ENCODE assay signal across 10 mouse cellular contexts in the genomic region with DNA sequence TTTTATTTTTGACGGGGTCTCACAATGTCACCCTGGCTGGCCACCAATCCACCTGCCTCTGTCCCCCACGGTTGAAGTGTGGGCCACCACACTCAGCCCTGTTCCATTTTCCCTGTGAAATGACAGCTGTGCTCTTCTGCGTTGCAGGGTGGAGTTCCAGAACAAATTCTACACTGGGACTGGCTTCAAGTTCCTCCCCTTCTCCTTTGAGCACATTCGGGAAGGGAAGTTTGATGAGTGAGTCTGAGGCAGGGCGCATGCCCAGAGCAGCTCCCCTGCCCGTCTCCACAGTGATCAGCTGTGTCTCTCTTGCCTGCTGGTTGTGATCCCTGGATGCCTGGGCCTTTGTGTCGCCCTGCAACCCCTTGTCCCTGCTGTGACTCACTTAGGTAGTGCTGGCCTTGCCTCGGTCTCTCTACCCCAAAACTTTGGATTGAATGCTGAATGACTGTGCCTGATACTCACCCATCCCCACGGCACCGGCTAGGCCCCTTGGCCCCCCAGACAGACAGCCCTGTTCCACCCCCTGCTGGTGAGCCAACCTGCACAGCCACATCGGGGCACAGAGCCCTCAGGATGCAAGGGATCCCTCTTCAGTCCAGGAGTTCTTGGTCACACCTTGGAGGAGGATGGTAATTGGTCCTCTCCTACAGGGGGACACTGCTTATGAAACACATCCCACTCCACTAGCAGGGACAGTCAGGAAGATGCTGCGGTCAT. TPM values are rescaled to one million over a fixed set of nuclear protein-coding genes. Genes with fewer than 3 reads are reported as not detected.
A peak's percentile ranks its signal among the peaks of the same experiment; 100 is the strongest.
DNase-seq lines count a peak whose midpoint lies in the region; ATAC-seq and TF ChIP-seq lines count a peak whose summit lies in the region.
"Had no signal": no experiment of that assay in that cellular context is flagged by ENCODE, and none has a peak within 500 bp of the region (broad histone marks: within the 10 kb centered on the region; RNA-seq: fewer than 3 reads in every experiment).

No protein-coding gene starts in this region.

- peaks cover 65% of the 10 kb centered on the region for H3K36me3 ChIP-seq in hindbrain, embryonic 10.5 days
- H3K36me3 ChIP-seq in hindbrain, embryonic 16.5 days (ENCODE audit: control insufficient read depth, insufficient read depth, low read length): peaks cover 24% of the 10 kb centered on the region
- peaks cover 20% of the 10 kb centered on the region; the same call in 1 of the 2 replicates for H3K36me3 ChIP-seq in heart, adult 2 months (ENCODE audit: control insufficient read depth, insufficient read depth, low read length)
- H3K36me3 ChIP-seq in myocyte (ENCODE audit: control insufficient read depth, insufficient read depth): no peaks in the 10 kb centered on the region
- peaks cover 10% of the 10 kb centered on the region for H3K36me3 ChIP-seq in forebrain, embryonic 16.5 days (ENCODE audit: control insufficient read depth, insufficient read depth)
- H3K36me3 ChIP-seq in midbrain, embryonic 10.5 days: peaks cover 61% of the 10 kb centered on the region

- H3K4me1 ChIP-seq in hindbrain, embryonic 10.5 days (replicated peaks): peaks cover 44% of the 10 kb centered on the region
- H3K4me1 ChIP-seq in hindbrain, embryonic 16.5 days (ENCODE audit: control insufficient read depth, insufficient read depth, low read depth, low read length): peaks cover 6% of the 10 kb centered on the region
- peaks cover 45% of the 10 kb centered on the region for H3K4me1 ChIP-seq in heart, adult 2 months (ENCODE audit: control insufficient read depth, insufficient read depth, low read length)
- H3K4me1 ChIP-seq in forebrain, embryonic 16.5 days (replicated peaks; ENCODE audit: control insufficient read depth, insufficient read depth, low read length): peaks cover 11% of the 10 kb centered on the region
- H3K4me1 ChIP-seq in midbrain, embryonic 10.5 days: peaks cover 41% of the 10 kb centered on the region

- H3K27ac ChIP-seq in hindbrain, embryonic 10.5 days: peak overlapping the region; percentile 59; the same call in 1 of the 2 replicates
- no peak overlapping the region for H3K27ac ChIP-seq in hindbrain, embryonic 16.5 days (ENCODE audit: low read depth, low read length)
- peak overlapping the region; percentile 99 for H3K27ac ChIP-seq in heart, adult 2 months
- no peak overlapping the region for H3K27ac ChIP-seq in forebrain, embryonic 16.5 days (ENCODE audit: low read length)
- H3K27ac ChIP-seq in midbrain, embryonic 10.5 days (replicated peaks): no peak overlapping the region

- H3K27me3 ChIP-seq in hindbrain, embryonic 10.5 days (ENCODE audit: insufficient read depth, poor library complexity, severe bottlenecking): no peaks in the 10 kb centered on the region
- H3K27me3 ChIP-seq in hindbrain, embryonic 16.5 days (replicated peaks; ENCODE audit: control insufficient read depth, insufficient read depth, low read length): no peaks in the 10 kb centered on the region
- no peaks in the 10 kb centered on the region for H3K27me3 ChIP-seq in heart, adult 2 months (ENCODE audit: control insufficient read depth, insufficient read depth, low read length)
- H3K27me3 ChIP-seq in myocyte (ENCODE audit: control insufficient read depth, insufficient read depth, insufficient read length): no peaks in the 10 kb centered on the region
- no peaks in the 10 kb centered on the region for H3K27me3 ChIP-seq in forebrain, embryonic 16.5 days (replicated peaks; ENCODE audit: control insufficient read depth, insufficient read depth, low read length)
- H3K27me3 ChIP-seq in midbrain, embryonic 10.5 days (ENCODE audit: low read depth, poor library complexity, severe bottlenecking): no peaks in the 10 kb centered on the region

- H3K4me2 ChIP-seq in hindbrain, embryonic 16.5 days (ENCODE audit: low read length): no peak overlapping the region
- peak overlapping the region; percentile 3 for H3K4me2 ChIP-seq in myocyte (ENCODE audit: low read depth)
- H3K4me2 ChIP-seq in forebrain, embryonic 16.5 days (ENCODE audit: low read length): no peak overlapping the region

- peak; percentile 11; the same call in 1 of the 2 replicates for TF ChIP-seq CTCF in heart, adult 2 months (IDR thresholded peaks at IDR 0.05)

- ATAC-seq in hindbrain, embryonic 16.5 days: no peak
- ATAC-seq in forebrain, embryonic 16.5 days: no peak

- H3K4me3 ChIP-seq in hindbrain, embryonic 10.5 days: no peak overlapping the region
- H3K4me3 ChIP-seq in hindbrain, embryonic 16.5 days (ENCODE audit: low read length): no peak overlapping the region
- H3K4me3 ChIP-seq in heart, adult 2 months: no peak overlapping the region
- H3K4me3 ChIP-seq in myocyte: no peak overlapping the region
- H3K4me3 ChIP-seq in forebrain, embryonic 16.5 days (replicated peaks; ENCODE audit: low read length): no peak overlapping the region
- no peak overlapping the region for H3K4me3 ChIP-seq in midbrain, embryonic 10.5 days

- H3K79me2 ChIP-seq in heart, adult 2 months (replicated peaks; ENCODE audit: control insufficient read depth, insufficient read depth, low read length): no peaks in the 10 kb centered on the region
- H3K79me2 ChIP-seq in myocyte (ENCODE audit: control insufficient read depth, insufficient read depth): no peaks in the 10 kb centered on the region

- TF ChIP-seq POLR2A in heart, adult 2 months (IDR thresholded peaks at IDR 0.05; ENCODE audit: insufficient read depth, low read depth, low read length): peak; percentile 40; the same call in 1 of the 2 replicates
- TF ChIP-seq POLR2A in myocyte (IDR thresholded peaks at IDR 0.05; ENCODE audit: insufficient read length, low read depth): peak; percentile 52

- WGBS in hindbrain, embryonic 10.5 days: 76% methylated on average over 12 of the region's 12 CpGs
- WGBS in hindbrain, embryonic 16.5 days: 72% methylated on average over 12 of the region's 12 CpGs
- 37% methylated on average over 12 of the region's 12 CpGs for WGBS in heart, adult 2 months
- whole genome bisulfite sequencing in forebrain, embryonic 16.5 days: 77% methylated on average over 12 of the region's 12 CpGs
- 75% methylated on average over 12 of the region's 12 CpGs for WGBS in midbrain, embryonic 10.5 days

- H3K9ac ChIP-seq in hindbrain, embryonic 16.5 days (ENCODE audit: low read depth, low read length): no peak overlapping the region
- peak overlapping the region; percentile 25 for H3K9ac ChIP-seq in heart, adult 2 months (ENCODE audit: low read depth, low read length)
- H3K9ac ChIP-seq in forebrain, embryonic 16.5 days (replicated peaks; ENCODE audit: low read depth, low read length): no peak overlapping the region

- no peaks in the 10 kb centered on the region for H3K9me3 ChIP-seq in hindbrain, embryonic 10.5 days
- no peaks in the 10 kb centered on the region for H3K9me3 ChIP-seq in hindbrain, embryonic 16.5 days (ENCODE audit: control insufficient read depth, low read length)
- H3K9me3 ChIP-seq in forebrain, embryonic 16.5 days (ENCODE audit: control insufficient read depth, low read length): no peaks in the 10 kb centered on the region
- no peaks in the 10 kb centered on the region for H3K9me3 ChIP-seq in midbrain, embryonic 10.5 days (replicated peaks)

- 0 out of 2 replicates have a peak, but pooled peaks have one; percentile 44 for TF ChIP-seq EP300 in heart, adult 2 months (IDR thresholded peaks at IDR 0.05; ENCODE audit: insufficient read depth, low read depth, low read length)

- DNase-seq in hindbrain, embryonic 10.5 days (ENCODE audit: low spot score): no peak
- DNase-seq in NIH3T3 (ENCODE audit: low read depth): peak; percentile 62
- DNase-seq in heart, adult 2 months: peak; percentile 75 to 84
- DNase-seq in kidney, postnatal 14 days: peak; percentile 54
- no peak for DNase-seq in midbrain, embryonic 10.5 days (ENCODE audit: low spot score)

- peak overlapping the region; percentile 7 for H3ac ChIP-seq in myocyte (ENCODE audit: control insufficient read depth, insufficient read length)

- intact Hi-C loops in heart, adult 2 months (cut with DNase I): loop anchor here (5.0 to 10.0 kb wide), 3 partner anchors 338 to 665 kb away; a partner anchor contains a TSS

RNA-seq across cellular contexts. Expression of a gene that starts 7.5 kb away (rescaled TPM):
- polyA plus RNA-seq in hindbrain, embryonic 10.5 days (2016; fragmentation: Nextera tagmentation; extraction: Ambion mirVana): 11.2 and 12.9 TPM in 2 replicates
- polyA plus RNA-seq in hindbrain, embryonic 16.5 days (2015; fragmentation: Nextera tagmentation; extraction: Ambion mirVana): 13.8 and 13.9 TPM in 2 replicates
- 1 to 10 TPM; 7.4 to 8.3 TPM for total RNA-seq in heart, adult 2 months (2021)
- 11.0 and 14.3 TPM in 2 replicates for polyA plus RNA-seq in heart, adult 2 months (2012; rRNA removed)
- 19.8 TPM for polyA plus RNA-seq in myocyte (2012; fragmentation: generic; extraction: Trizol)
- 7.1 and 8.0 TPM in 2 replicates for polyA plus RNA-seq in forebrain, embryonic 16.5 days (2015; fragmentation: Nextera tagmentation; extraction: Ambion mirVana)
- polyA plus RNA-seq in midbrain, embryonic 10.5 days (2016; fragmentation: Nextera tagmentation; extraction: Ambion mirVana): 10.0 and 11.6 TPM in 2 replicates

RNA-seq across cellular contexts. Expression of a gene that starts 15.9 kb away (rescaled TPM):
- polyA plus RNA-seq in hindbrain, embryonic 10.5 days (2016; fragmentation: Nextera tagmentation; extraction: Ambion mirVana): 0.14 TPM in 1 of 2 replicates, not detected in the other
- polyA plus RNA-seq in hindbrain, embryonic 16.5 days (2015; fragmentation: Nextera tagmentation; extraction: Ambion mirVana): 0.26 and 0.50 TPM in 2 replicates
- under 1 TPM; 0.47 to 0.70 TPM for total RNA-seq in heart, adult 2 months (2021)
- 0.32 and 0.55 TPM in 2 replicates for polyA plus RNA-seq in heart, adult 2 months (2012; rRNA removed)
- 0.49 TPM for polyA plus RNA-seq in myocyte (2012; fragmentation: generic; extraction: Trizol)
- 0.25 and 0.30 TPM in 2 replicates for polyA plus RNA-seq in forebrain, embryonic 16.5 days (2015; fragmentation: Nextera tagmentation; extraction: Ambion mirVana)
- 0.12 TPM in 1 of 2 replicates, not detected in the other for polyA plus RNA-seq in midbrain, embryonic 10.5 days (2016; fragmentation: Nextera tagmentation; extraction: Ambion mirVana)
- total RNA-seq: MEL had no signal
- polyA plus RNA-seq: neural tube, embryonic 11.5 days had no signal

RNA-seq across cellular contexts. Expression of a gene that starts 20.0 kb away (rescaled TPM):
- polyA plus RNA-seq in hindbrain, embryonic 10.5 days (2016; fragmentation: Nextera tagmentation; extraction: Ambion mirVana): 53.1 and 59.6 TPM in 2 replicates
- 42.5 and 45.9 TPM in 2 replicates for polyA plus RNA-seq in hindbrain, embryonic 16.5 days (2015; fragmentation: Nextera tagmentation; extraction: Ambion mirVana)
- total RNA-seq in heart, adult 2 months (2021): 10 to 100 TPM; 15.8 to 17.5 TPM
- polyA plus RNA-seq in heart, adult 2 months (2012; rRNA removed): 22.1 and 24.6 TPM in 2 replicates
- polyA plus RNA-seq in myocyte (2012; fragmentation: generic; extraction: Trizol): 39.7 TPM
- polyA plus RNA-seq in forebrain, embryonic 16.5 days (2015; fragmentation: Nextera tagmentation; extraction: Ambion mirVana): 45.9 and 48.1 TPM in 2 replicates
- polyA plus RNA-seq in midbrain, embryonic 10.5 days (2016; fragmentation: Nextera tagmentation; extraction: Ambion mirVana): 57.5 TPM in 2 replicates

RNA-seq across cellular contexts. Expression of a gene that starts 24.8 kb away (rescaled TPM):
- polyA plus RNA-seq in hindbrain, embryonic 10.5 days (2016; fragmentation: Nextera tagmentation; extraction: Ambion mirVana): 44.7 and 49.7 TPM in 2 replicates
- 91.5 and 101 TPM in 2 replicates for polyA plus RNA-seq in hindbrain, embryonic 16.5 days (2015; fragmentation: Nextera tagmentation; extraction: Ambion mirVana)
- 10 to 100 TPM; 18.1 to 21.3 TPM for total RNA-seq in heart, adult 2 months (2021)
- 23.0 and 45.2 TPM in 2 replicates for polyA plus RNA-seq in heart, adult 2 months (2012; rRNA removed)
- polyA plus RNA-seq in myocyte (2012; fragmentation: generic; extraction: Trizol): 29.3 TPM
- 94.6 and 102 TPM in 2 replicates for polyA plus RNA-seq in forebrain, embryonic 16.5 days (2015; fragmentation: Nextera tagmentation; extraction: Ambion mirVana)
- 42.7 and 49.1 TPM in 2 replicates for polyA plus RNA-seq in midbrain, embryonic 10.5 days (2016; fragmentation: Nextera tagmentation; extraction: Ambion mirVana)

RNA-seq across cellular contexts. Expression of a gene that starts 32.9 kb away (rescaled TPM):
- 59.7 and 72.5 TPM in 2 replicates for polyA plus RNA-seq in hindbrain, embryonic 10.5 days (2016; fragmentation: Nextera tagmentation; extraction: Ambion mirVana)
- polyA plus RNA-seq in hindbrain, embryonic 16.5 days (2015; fragmentation: Nextera tagmentation; extraction: Ambion mirVana): 17.9 and 19.0 TPM in 2 replicates
- total RNA-seq in heart, adult 2 months (2021): 1 to 10 TPM; 1.6 to 2.7 TPM
- polyA plus RNA-seq in heart, adult 2 months (2012; rRNA removed): 1.1 and 1.3 TPM in 2 replicates
- 7.1 TPM for polyA plus RNA-seq in myocyte (2012; fragmentation: generic; extraction: Trizol)
- polyA plus RNA-seq in forebrain, embryonic 16.5 days (2015; fragmentation: Nextera tagmentation; extraction: Ambion mirVana): 37.3 and 43.6 TPM in 2 replicates
- polyA plus RNA-seq in midbrain, embryonic 10.5 days (2016; fragmentation: Nextera tagmentation; extraction: Ambion mirVana): 74.3 and 77.3 TPM in 2 replicates

Comparison
In these comparisons a context has a peak if more than half of its experiments do, and no peak if none do; other contexts are left out.
1. H3K27ac ChIP-seq: peak in hindbrain, embryonic 10.5 days (single experiment) and heart, adult 2 months (single experiment); none in hindbrain, embryonic 16.5 days (single experiment), forebrain, embryonic 16.5 days (single experiment) and midbrain, embryonic 10.5 days (single experiment).
2. DNase-seq: peak in NIH3T3 (single experiment), heart, adult 2 months (2 of 2) and kidney, postnatal 14 days (single experiment); none in hindbrain, embryonic 10.5 days (single experiment) and midbrain, embryonic 10.5 days (single experiment).